Mouse (Mus musculus) hindbrain, postnatal 0 days (tissue): ENCODE measurements around the gene Rgl2. TPM values are rescaled to one million over a fixed set of nuclear protein-coding genes. Genes with fewer than 3 reads are reported as not detected.

ENCODE experiments used
- ATAC-seq: fragments of 200-750 bp; cut with Nextera tagmentation; 2 replicates; pipeline ENCODE4 v1.8.0; 2017; ENCODE audit warnings: mild to moderate bottlenecking, moderate TSS enrichment, moderate library complexity
- DNase-seq: peaks from one replicate; pipeline ENCODE4 v3.0.0-alpha.2; 2015; ENCODE audit warnings: low spot score
- H3K27ac ChIP-seq: fragments of 300-500 bp; sonication (generic); 2 replicates; pipeline ENCODE4 v1.5.1; 2014; ENCODE audit warnings: mild to moderate bottlenecking
- H3K27me3 ChIP-seq: fragments of 300-500 bp; sonication (generic); 2 replicates; pipeline ENCODE4 v1.6.1; 2014; ENCODE audit warnings: low read length, mixed read lengths; ENCODE audit not compliant: insufficient read depth
- H3K36me3 ChIP-seq: fragments of 300-500 bp; sonication (generic); 2 replicates; pipeline ENCODE4 v1.6.1; 2014; ENCODE audit warnings: low read length, mixed read lengths; ENCODE audit not compliant: insufficient read depth
- H3K4me1 ChIP-seq: fragments of 300-500 bp; sonication (generic); 2 replicates; pipeline ENCODE4 v1.6.1; 2014; ENCODE audit warnings: antibody characterized with exemption, low read length, mixed read lengths; ENCODE audit not compliant: insufficient read depth
- H3K4me2 ChIP-seq: fragments of 300-500 bp; sonication (generic); 2 replicates; pipeline ENCODE4 v1.6.1; 2014; ENCODE audit warnings: low read depth, mild to moderate bottlenecking, low read length, moderate library complexity, mixed read lengths
- H3K4me3 ChIP-seq: fragments of 300-500 bp; sonication (generic); 2 replicates; pipeline ENCODE4 v1.5.1; 2014; ENCODE audit warnings: low read length
- H3K9ac ChIP-seq: fragments of 300-500 bp; sonication (generic); replicated peaks from 2 replicates; pipeline ENCODE4 v1.6.1; 2014; ENCODE audit warnings: mild to moderate bottlenecking, low read length, moderate library complexity, mixed read lengths
- H3K9me3 ChIP-seq: fragments of 300-500 bp; sonication (generic); 2 replicates; pipeline ENCODE4 v1.6.1; 2016; ENCODE audit warnings: low read length, mixed read lengths
- CTCF ChIP-seq: IDR thresholded peaks from 2 replicates; pipeline ENCODE4 v1.5.1; 2016; ENCODE audit warnings: antibody characterized with exemption, control low read depth, low read depth
- WGBS: fragments of 180-500 bp; shearing (Covaris S2); extraction: QIAGEN DNeasy Blood & Tissue Kit; methylation state at CpG from one replicate; pipeline ENCODE4 v1.1.7; 2014; 5-methylcytosine and 5-hydroxymethylcytosine counted together
- polyA plus RNA-seq: library from polyadenylated mRNA; unstranded; fragments of >200 nt; fragmentation: Nextera tagmentation; extraction: Ambion mirVana; gene quantifications from 2 replicates; pipeline ENCODE4 v1.2.1, GENCODE M21; 2015
- total RNA-seq: library from RNA; depleted of rRNA; stranded (reverse); fragments of >200 nt; gene quantifications from 2 replicates; pipeline ENCODE4 v1.2.3, GENCODE M21; 2014

The Rgl2 gene
- total and polyA plus RNA-seq, 2 experiments from 2014 or later = 36.1 to 116 TPM

DNA sequence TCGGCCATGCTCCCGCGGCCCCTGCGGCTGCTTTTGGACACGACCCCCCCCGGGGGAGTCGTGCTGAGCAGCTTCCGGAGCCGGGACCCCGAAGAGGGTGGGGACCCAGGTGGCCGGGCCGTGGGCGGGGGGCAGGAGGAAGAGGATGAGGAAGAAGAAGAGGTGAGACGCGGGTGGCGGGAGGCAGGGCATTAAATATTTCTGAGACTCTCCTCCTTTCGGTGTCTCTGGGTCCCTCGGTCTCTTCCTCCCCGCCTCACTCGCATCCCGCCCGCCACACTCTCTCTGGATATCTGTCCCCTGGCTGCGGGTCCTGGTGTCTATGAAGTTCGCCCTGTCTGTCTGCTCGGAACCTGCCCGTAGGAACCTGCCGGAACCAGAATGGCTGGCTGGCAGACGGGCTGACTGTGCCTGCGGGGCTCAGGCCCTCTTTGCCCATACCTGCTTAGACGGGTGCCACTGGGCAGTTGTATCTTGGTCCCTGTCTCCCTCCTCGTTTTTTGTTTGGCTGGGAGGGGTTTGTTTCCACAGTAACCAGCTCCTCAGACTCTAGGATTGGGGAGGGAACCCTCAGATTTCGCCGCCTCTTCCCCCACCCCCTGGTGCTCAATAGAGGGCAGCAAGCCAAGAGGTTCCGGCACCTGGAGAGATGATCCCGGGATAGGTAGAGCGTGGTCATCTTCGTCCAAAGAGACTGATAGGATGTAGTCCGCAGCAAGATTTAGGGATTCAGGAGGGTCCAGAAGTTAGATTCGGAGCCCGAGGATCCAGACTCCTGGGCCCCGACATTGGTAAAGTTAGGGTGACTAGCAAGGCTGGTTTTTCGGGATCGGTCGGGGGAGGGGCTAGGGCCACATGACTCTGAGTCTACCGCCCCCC is 1.2 kb downstream of the Rgl2 start:
- ATAC-seq = no peak
- DNase-seq = peak; percentile 41
- H3K4me2 ChIP-seq = peak overlapping the region; percentile 100
- H3K4me3 ChIP-seq = peak overlapping the region; percentile 89
- TF ChIP-seq CTCF = peak; percentile 22; the same call in 1 of the 2 replicates
- under 1% methylated on average over 44 of the region's 45 CpGs for WGBS
- H3K4me1 ChIP-seq = no peaks in the 10 kb centered on the region
- peaks cover 16% of the 10 kb centered on the region for H3K36me3 ChIP-seq
- H3K9me3 ChIP-seq = no peaks in the 10 kb centered on the region
- H3K27me3 ChIP-seq = no peaks in the 10 kb centered on the region
- peak overlapping the region; percentile 90 for H3K27ac ChIP-seq
- peak overlapping the region; percentile 86 for H3K9ac ChIP-seq

DNA sequence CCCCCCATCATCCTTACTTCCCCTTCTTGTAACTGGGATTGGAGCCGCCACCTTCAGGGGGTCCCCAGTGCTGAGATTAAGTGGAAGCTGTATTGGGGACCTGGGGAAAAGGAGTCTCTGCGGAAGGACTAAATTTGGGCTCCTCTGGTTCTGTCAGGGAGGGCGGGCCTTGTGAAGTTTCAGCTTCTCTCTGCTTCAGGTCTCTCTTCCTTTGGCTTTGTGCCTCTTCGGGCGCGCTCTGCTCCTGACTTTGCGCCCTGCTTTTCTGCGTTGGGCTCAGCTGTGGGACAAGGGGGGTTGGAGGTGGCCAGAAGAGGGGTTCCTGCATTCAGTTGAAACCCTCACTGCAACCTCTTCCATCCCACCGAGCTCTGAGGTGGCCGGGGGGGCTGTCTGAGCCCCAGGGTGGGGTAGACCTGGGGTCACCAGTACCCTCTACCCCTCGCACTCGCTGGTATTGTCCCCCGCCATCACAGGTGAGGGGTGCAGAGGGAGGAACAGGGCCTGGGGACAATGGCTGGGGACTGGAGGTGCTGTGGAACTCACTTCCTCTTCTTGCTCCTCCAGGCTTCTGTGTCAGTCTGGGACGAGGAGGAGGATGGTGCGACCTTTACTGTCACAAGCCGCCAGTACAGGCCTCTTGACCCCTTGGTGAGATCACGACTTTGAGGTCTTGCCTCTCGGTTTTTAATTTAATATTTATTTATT is 2.0 kb downstream of the Rgl2 start:
- Histone ChIP-seq H3K9ac (peak overlapping the region; percentile 86), H3K9me3 (no peaks in the 10 kb centered on the region), H3K27me3 (no peaks in the 10 kb centered on the region), H3K4me1 (no peaks in the 10 kb centered on the region), H3K36me3 (peaks cover 16% of the 10 kb centered on the region), H3K4me3 (peak overlapping the region; percentile 89), H3K4me2 (peak overlapping the region; percentile 100), H3K27ac (0 out of 2 replicates have a peak overlapping the region, but pooled peaks have one; percentile 90)
- DNase-seq = no peak
- no peak for ATAC-seq
- 38% methylated on average over 18 of the region's 18 CpGs for WGBS
- TF ChIP-seq CTCF = no peak

GRCm38 (mm10) chr17:33931947-33932346 is 2.6 kb downstream of the Rgl2 start:
- TF ChIP-seq CTCF = no peak
- H3K4me2 ChIP-seq = no peak overlapping the region

GRCm38 (mm10) chr17:33932448-33932847 is 3.1 kb downstream of the Rgl2 start:
- no peak for TF ChIP-seq CTCF
- Histone ChIP-seq H3K4me1 (no peaks in the 10 kb centered on the region), H3K27me3 (no peaks in the 10 kb centered on the region), H3K9me3 (no peaks in the 10 kb centered on the region), H3K36me3 (peaks cover 20% of the 10 kb centered on the region), H3K4me2 (no peak overlapping the region), H3K9ac (no peak overlapping the region), H3K4me3 (no peak overlapping the region), H3K27ac (no peak overlapping the region)
- WGBS = 85% methylated on average over 14 of the region's 14 CpGs
- no peak for ATAC-seq
- no peak for DNase-seq

More at GRCm38 (mm10) chr17:33931947-33932346, 2.6 kb downstream of the Rgl2 start:
- Histone ChIP-seq H3K9me3 (no peaks in the 10 kb centered on the region), H3K4me3 (no peak overlapping the region), H3K27ac (no peak overlapping the region), H3K9ac (no peak overlapping the region), H3K36me3 (peaks cover 16% of the 10 kb centered on the region), H3K4me1 (no peaks in the 10 kb centered on the region), H3K27me3 (no peaks in the 10 kb centered on the region)
- WGBS = 91% methylated on average over 11 of the region's 11 CpGs
- DNase-seq (no peak), ATAC-seq (no peak)

- H3K4me1 ChIP-seq = no peaks in the 10 kb centered on the region
- no peak for TF ChIP-seq CTCF
- 96% methylated on average over 15 of the region's 15 CpGs for WGBS
- no peak for DNase-seq
- H3K4me3 ChIP-seq = no peak overlapping the region
- no peak overlapping the region for H3K9ac ChIP-seq
- H3K27ac ChIP-seq = no peak overlapping the region
- ATAC-seq = no peak
- no peaks in the 10 kb centered on the region for H3K9me3 ChIP-seq
- peaks cover 15% of the 10 kb centered on the region for H3K36me3 ChIP-seq
- H3K27me3 ChIP-seq = no peaks in the 10 kb centered on the region
- no peak overlapping the region for H3K4me2 ChIP-seq
Observed at GRCm38 (mm10) chr17:33932970-33933369, 3.6 kb downstream of the Rgl2 start.

DNA sequence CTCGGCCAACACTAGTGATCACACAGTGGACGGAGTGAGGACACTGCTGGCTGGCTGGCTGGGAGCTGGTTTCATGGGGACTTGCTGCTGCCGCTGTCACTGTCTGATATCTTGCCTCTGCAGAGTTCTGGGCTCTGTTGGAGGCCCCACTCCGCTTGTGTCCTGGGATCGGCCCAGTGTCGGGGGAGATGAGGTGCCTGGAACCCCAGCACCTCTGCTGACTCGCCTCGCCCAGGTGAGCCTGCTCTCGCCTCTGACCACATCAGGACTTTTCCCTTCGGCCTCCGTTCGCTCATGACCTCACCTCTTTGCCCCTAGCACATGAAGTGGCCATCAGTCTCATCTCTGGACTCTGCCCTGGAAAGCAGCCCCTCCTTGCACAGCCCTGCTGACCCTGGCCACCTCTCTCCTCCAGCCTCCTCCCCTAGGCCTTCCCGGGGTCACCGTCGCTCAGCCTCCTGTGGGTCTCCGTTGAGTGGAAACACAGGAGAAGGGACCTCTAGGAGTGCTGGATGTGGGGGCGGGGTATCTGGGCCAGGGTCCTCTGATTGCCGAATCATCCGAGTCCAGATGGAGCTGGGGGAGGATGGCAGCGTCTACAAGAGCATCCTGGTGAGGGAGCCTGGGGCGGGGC is 6.2 kb downstream of the Rgl2 start:
- Histone ChIP-seq H3K9ac (no peak overlapping the region), H3K4me1 (peaks cover 6% of the 10 kb centered on the region; the same call in 1 of the 2 replicates), H3K27me3 (no peaks in the 10 kb centered on the region), H3K4me2 (no peak overlapping the region), H3K36me3 (peaks cover 14% of the 10 kb centered on the region), H3K4me3 (no peak overlapping the region), H3K27ac (no peak overlapping the region), H3K9me3 (no peaks in the 10 kb centered on the region)
- WGBS = 88% methylated on average over 21 of the region's 21 CpGs
- no peak for ATAC-seq
- TF ChIP-seq CTCF = no peak
- DNase-seq = no peak
